Mouse (Mus musculus): Measurements from ENCODE around the gene Apoc4.

Apoc4 gene

DNA sequence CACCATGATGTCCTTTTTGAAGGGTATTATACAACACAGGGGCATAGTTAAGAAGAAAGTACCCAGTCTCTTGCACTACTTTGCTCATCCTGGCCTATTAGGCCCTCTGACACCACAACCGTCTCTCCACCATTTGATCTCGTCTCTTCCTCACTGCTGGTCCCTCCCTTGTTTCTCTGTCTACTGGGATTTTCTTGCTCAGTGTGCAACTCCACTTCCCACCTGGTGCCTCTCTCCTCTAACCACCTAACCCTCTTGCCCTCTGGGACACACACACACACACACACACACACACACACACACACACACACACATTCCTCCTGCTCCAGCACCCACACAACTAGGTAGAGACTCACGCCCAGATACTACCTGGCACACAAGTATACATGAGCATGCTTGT is 2.4 kb downstream of the Apoc4 start:
- in situ Hi-C loops (cut with MboI, MseI): no loop called here

DNA sequence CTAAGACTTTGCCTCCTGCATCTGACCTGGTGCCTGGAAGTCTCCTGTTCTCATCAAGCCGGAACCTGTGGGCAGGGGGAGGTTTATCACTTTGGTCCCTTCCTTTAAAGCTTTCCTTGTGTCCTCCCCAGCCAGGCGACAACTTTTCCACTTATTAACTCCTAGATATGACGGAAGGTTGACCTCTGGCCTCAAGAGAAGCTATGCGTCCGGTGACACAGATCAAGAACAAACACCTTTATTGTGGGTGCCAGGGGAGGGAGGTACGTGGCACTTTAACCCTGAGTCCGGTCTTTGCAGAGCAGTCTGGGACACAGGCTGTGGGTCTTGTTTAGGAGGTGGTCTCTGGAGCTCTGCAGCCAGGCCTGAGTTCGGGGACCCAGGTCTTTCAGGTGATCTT is 3.4 kb downstream of the Apoc4 start, which contains the start of gene Apoc2:
Gene Apoc2 (minus strand): TSS at position 70 of the 400 bp plus-strand sequence.
- in situ Hi-C loops (cut with MboI, MseI): no loop called here

DNA sequence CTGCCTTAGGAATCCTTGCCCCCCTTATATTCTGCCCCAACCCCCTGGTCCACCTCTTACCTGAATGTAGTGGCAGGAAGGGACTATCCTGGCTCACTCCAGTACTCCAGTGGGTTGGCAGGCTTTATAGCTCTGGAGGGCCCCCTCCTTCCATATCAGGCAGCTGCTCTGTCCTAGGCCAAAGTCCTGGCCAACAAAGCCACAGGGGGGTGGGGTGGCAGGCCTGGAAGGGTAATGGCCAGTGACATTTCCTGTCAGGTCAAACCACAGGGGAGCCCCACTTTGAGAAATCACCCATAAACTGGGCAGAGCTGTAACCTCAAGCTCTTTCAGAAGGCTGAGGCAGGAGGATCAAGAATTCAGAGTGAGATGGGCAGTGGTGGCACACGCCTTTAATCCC is 4.6 kb downstream of the Apoc4 start:
- in situ Hi-C loops (cut with MboI, MseI): no loop called here

DNA sequence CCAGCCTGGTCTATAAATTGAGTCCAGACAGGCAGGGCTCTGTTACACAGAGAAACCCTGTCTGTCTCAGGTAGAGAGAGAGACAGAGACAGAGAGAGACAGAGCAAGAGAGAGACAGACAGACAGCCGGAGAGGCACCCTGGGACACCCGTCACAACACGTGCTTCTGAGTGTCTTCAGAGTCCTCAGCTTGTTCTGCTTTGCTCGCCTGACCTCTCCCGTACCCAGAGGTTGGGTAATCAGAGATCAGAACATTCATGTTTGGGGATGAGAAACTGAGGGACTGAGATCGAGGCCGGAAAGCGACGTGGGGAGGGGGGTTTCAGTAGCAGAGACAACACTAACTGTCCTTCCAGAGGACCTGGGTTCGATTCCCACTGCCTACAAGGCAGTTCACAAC is 5.5 kb downstream of the Apoc4 start:
- in situ Hi-C loops (cut with MboI, MseI): no loop called here

DNA sequence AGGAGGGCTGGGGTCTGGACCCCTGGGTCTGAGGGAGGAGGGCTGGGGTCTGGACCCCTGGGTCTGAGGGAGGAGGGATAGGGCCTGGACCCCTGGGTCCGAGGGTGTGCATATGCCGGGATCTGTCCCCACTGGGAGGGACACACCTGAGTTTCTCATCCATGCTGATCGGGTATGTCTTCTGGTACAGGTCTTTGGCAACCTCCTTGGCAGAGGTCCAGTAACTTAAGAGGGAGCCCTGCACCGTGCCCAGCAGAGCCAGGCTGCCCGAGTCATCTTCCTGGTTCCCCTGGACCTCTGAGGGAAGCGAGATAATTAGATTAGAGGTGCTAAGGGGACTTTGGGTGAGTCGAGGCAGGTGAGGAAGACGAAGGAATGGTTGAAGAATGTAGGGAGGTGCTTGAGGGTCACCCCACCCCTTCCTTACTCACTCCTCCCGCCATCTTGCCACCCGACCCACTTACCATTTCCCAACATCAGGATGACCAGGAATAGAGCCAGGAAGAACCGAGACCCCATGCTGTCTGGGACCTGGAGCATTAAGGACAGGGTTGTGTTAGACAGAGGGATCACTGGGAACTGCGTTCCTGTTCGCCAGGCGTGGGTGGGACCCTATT is 8.1 kb downstream of the Apoc4 start:
- in situ Hi-C loops (cut with MboI, MseI): no loop called here

DNA sequence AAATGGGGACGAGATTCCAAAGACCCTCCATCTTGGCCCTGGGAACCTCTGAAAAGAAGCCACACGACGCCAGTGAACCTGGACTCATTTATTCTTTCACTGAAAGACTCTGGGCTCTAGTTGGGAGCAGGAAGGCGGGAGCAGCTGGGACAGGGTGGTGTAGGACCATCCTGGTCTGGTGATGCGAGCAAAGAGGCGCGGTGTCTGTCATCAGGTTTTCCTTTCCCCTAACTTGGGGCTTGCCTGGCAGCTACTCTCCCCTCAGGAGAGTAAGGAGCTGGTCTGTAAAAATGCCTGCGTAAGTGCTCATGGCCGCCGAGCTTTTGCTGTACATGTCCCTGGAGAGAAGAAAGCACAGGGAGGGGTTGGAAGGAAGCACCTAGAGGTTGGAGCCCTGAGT is 9.8 kb downstream of the Apoc4 start:
- in situ Hi-C loops (cut with MboI, MseI): no loop called here

DNA sequence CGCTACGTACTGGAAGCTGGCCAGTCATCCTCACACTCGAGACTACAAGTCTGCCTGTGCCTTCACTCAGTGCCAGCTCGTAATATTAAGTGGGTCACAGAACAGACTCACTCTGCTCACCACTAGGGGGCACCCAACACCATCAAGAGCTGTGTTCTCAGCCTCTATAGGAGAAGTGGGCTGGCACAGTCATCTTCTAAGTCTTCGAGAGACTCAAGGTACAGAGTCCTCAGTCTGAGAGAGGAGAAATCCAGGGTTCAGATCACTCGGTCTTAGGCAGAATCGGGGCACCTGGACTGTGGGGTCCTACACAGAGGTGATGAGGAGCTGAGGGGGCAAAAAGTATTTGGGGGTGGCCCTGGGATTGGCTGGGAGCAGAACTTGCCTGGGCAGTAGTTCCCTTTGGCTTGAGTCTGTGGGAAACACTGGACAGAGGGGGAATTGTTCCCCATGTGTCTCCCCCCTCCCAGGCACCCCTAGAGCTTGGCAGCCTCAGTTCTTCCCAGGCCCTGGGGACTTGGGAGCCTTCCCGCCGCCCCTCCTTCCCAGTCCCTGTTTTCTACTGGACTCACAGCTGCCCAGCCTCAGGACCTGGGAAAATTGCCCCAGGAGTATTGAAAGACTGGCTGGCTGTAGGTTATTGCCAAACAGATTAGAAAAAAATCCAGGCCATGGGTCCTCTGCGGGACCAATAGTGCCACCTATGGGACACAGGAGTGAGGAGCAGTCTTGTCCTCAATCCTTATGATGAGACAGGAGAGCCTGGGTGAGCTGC is 12.1 kb downstream of the Apoc4 start:
- in situ Hi-C loops (cut with MboI, MseI): loop anchor here (5.0 kb wide), 1 partner anchor 43 kb away; no protein-coding TSS in a partner anchor

DNA sequence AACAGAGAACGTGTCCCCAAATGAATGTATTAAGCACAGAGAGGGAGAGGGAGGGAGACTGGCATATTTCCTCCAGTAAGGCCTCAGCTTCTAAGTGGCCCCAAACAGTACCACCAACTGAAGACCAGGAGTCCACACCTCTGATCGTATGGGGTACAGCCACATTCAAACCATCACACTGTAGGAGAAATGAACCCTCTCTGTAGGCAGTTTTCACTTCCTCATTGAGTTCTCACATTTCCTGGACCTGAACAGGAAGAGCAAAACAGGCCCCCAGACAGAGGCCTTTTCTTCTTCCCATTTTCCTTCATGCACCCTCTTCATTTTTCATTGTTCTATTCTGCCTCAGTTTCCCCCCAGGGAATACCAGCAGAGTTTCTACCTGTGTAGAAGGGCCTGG is 13.8 kb downstream of the Apoc4 start:
- in situ Hi-C loops (cut with MboI, MseI): loop anchor here (5.0 kb wide), 1 partner anchor 45 kb away; no protein-coding TSS in a partner anchor

DNA sequence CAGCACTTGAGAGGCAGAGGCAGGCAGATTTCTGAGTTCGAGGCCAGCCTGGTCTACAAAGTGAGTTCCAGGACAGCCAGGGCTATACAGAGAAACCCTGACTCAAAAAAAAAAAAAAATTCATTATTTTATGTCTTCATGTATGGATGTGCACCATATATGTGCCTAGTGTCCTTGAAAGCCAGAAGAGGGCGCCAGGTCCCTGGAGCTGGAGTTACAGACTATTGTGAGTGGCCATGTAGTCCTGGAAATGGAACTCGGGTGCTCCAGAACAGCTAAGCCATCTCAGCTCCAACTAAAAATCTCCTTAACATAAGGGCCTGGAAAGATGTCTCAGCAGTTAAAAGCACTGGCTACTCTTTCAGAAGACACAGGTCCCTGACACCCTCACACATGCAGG is 14.5 kb downstream of the Apoc4 start:
- in situ Hi-C loops (cut with MboI, MseI): loop anchor here (5.0 kb wide), 1 partner anchor 46 kb away; no protein-coding TSS in a partner anchor

DNA sequence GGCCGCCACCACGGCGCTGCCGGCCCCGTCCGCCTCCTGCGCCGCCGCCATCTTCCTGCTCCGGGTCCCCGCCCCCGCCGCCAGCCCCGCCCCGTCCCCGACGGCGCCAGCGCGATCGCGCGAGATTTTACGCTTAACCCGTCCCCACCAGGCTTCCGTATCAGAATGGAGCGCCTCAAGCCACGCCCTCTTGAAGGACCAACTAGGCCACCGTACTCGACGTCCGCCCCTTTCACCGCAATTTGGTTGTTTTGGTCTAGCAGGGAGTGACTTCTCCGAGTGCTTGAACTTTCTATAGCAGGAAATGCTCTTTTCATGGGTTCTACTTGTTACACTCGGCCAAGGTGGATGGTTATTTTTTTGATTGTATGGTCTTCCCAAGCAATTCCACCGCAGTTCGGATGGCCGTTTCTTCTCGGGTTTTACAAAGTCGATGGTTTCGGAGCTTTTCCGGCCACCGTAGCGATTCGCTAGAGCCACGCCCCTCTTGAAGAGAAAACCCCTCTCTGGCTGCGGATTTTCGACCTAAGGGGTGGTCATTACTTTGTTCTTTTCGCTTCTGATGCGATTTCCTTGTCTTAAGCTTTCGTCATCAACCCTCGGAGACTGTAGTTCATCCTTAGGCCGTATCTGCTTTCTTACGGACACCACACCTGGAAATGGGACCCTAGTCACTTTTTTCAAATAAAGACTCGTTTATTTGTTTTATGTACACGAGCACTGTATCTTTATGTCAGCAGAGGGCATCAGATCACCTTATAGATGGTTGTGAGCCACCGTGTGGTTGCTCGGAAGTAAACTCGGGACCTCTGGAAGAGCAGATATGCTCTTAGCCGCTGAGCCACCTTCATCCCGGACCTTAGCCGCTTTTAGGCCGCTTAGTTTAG is 16.1 kb downstream of the Apoc4 start, which contains the start of gene Clptm1:
Gene Clptm1 (minus strand): TSS at position 79 of the 887 bp plus-strand sequence.
- in situ Hi-C loops (cut with MboI, MseI): loop anchor here (5.0 kb wide), 1 partner anchor 47 kb away; no protein-coding TSS in a partner anchor

DNA sequence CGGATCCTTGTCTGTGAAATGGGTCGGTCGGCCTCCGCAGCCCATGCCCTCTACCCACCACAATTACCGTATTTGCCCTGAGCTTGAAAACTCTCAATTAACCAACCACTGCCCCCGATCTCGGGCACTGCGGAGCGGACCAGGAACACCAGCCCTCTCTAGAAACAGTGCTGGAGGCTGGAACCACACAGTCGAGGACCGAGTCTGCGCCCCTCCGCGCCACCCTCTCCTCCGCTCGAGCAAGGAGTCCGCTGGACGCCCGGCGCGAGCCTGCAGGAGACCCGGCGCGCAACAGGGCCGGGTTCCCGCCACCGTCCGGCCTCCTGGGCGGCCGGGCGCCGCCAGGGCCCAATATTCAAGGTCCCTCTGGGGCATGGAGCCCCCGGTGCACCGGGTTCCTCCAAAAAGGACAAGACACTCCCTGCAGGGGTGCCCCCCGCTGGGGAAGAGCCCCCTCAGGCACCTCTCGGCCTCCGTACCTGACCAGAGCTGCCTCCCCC is 16.8 kb downstream of the Apoc4 start:
- in situ Hi-C loops (cut with MboI, MseI): no loop called here

DNA sequence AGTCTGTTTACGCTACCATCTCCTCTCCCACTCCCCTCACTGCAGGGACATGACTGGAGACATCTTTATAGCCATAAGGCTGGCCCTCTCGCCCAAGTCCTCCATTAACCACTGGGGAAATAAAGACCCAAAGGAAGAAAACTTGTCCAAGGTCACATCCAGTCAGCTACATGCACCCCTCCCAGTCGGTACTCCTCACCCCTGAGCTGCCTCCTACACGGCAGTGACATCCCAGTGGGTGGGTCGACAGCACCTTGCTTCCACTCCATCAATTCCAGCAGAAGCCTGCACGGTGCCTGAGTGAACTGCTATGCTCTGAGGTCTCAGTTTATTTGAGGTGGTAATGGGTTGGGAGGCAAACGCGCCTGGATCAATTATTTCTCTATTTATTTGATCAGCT is 17.3 kb downstream of the Apoc4 start:
- in situ Hi-C loops (cut with MboI, MseI): no loop called here

DNA sequence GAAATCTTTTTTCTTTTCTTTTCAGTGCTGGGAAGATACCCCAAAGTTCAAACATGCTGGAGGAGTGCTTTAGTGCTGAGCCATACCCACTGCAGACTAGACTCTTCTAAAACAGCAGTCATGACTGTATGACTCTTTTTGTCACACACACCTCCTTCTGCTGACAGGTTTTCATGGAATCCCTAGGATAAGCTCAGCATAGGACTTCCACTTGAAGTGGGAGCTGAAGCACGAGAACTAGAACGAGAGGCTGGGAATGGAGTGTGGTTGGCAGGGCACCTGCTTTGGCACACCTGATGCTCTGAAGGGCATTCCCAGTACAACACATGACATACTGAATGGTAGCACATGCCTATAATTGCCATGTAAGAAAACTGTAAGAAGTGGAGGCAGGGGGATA is 28.7 kb downstream of the Apoc4 start:
- in situ Hi-C loops (cut with MboI, MseI): no loop called here

DNA sequence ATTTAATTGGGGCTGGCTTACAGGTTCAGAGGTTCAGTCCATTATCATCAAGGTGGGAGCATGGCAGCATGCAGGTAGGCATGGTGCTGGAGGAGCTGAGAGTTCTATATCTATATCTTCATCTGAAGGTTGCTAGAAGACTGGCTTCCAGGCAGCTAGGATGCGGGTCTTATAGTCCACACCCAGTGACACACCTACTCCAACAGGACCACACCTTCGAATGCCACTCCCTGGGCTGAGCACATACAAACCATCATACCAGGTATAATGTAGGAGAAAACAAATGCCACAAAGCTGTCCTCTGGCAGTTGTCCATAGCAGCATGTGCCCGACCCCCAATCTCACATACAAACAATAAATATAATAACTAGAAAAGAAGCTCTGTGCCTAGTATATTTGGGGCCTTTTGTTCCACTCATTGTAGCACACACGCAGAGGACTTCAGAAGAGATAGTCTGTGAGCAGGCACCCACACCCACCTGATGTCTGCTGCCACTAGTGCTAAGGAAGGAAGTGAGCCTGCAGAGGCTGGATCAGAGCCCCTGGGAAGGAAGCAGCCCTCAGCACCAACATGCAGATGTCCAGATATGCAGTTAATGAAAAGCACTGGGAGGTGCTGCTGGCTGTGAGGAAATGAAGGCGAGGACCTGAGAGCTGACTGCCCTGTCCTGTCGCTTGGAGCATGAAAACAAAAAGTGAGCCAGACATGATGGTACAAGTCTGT is 30.1 kb downstream of the Apoc4 start:
- in situ Hi-C loops (cut with MboI, MseI): no loop called here

DNA sequence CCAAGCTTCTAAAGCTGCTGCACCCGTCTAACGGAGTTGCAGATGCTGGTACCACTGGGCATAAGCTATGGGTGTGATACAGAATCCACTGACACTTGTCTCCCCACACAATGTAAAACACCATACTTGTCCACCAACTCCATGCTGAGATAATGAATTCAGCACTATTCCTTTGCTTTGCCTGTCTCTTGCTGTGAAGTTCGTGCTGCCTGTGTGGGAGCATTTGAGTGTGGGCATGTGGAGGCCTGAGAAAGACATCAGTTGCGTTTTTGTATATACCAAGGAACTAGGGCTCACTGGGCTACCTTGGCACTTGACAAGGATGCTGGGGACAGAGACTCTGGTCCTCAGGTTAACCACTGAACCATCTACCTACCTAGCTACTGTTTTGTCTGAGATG is 40.1 kb downstream of the Apoc4 start:
- in situ Hi-C loops (cut with MboI, MseI): no loop called here

DNA sequence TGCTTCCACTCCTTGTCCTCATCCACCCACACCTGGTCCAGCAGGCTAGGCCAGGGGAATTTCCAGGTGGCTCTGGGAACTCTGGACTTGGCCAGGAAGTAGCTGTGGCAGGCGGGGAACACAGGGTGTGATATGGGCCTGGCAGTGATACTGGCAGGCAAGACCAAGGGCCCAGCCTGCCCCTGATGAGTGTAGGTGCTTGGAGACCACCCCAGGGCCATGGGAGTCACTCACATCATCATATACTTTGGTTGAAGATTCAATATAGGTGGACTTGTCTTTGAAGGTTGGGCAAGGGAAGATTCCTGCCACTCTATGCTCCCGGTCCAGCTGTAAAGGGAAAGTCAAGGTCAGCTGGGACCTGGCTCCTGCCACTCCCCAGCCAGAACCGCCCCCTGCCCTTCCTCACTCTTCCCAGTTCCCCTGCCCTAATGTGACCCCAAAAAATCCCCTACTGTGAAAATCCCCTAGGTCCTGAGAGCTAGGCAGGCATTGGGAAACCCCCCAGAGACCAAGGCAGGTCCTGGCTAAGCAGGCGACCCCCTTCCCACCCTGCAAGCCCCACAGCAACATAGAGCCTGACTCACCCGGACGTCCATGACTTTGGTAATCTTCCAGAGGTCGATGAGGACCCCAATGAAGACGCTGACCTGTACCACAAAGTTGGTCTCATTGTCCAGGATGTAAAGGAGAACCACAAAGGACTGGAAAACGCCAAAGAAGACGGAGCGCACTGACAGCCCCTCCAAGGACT is 46.0 kb downstream of the Apoc4 start:
- in situ Hi-C loops (cut with MboI, MseI): no loop called here

DNA sequence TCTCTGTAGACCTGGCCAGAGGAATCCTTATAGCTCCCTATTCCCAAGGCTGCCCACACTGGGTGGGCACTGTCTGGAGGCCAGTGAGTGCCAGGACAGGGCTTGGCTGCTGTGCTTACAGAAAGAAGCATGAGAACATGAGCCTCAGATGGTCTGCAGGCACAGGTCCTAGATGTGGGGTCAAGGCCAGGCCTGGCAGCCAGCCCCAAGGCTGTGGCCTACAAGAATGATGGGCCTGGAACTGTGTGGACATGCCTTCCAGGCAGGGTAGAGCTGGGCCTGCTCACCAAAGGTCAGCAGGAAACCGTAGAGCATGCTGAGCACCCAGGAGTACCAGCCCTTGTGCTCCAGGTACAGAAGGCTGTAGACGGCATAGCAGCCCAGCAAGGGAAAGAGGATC is 46.7 kb downstream of the Apoc4 start:
- in situ Hi-C loops (cut with MboI, MseI): no loop called here

DNA sequence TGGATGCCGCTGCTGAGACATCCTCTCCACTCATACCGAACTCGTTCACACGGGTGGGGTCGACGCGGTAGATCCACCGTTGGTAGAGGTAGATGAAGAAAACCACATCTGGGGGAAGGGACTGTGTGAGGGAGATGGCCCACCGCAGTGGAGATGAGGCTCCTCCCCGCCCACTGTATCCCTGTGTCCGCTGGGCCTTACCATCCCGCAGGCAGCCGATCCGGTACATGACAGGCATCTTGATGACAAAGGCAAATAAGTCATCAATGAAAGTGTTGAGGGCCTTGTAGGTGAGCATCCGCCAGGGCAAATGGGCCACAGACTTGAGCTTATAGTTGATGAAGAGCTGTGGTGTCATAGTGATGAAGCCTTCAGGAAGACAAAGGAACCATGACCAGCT is 47.4 kb downstream of the Apoc4 start:
- in situ Hi-C loops (cut with MboI, MseI): no loop called here

DNA sequence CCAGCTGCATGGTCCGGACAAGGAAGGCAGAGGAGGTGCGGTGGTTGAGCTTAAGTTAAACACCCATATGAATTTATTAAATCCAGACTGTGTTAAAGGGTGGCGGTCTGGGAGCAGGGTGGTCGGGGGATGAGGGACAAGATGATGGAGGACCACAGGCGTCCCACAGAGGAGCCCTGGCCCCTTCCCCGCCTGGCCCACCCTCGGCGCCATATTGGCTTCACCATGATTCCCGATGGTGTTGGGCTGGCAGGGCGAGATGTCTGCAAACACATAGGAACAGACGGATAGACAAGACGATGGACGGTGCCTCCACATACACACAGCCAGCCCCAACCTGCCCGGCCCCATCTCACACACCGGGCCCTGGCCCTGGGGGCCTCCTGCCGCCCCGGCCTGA is 48.1 kb downstream of the Apoc4 start:
- in situ Hi-C loops (cut with MboI, MseI): no loop called here

DNA sequence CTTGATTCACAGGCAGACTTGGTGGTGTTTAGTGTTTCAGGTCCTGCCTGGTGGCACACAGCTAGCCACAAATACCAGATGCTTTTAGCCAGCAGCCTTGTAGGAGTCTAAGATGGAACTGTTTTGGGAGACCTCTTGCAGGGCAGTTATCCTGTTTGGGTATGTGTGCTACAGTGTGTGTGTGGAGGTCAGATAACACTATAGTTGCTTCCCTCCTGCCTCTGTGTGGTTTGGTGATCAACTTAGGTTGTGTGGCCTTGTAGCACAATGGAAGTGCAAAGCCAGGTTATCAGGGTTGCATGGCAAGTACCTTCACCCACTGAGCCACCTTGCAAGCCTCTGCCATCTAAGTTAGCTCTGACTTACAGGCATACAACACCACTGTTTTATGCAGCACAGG is 48.6 kb downstream of the Apoc4 start:
- in situ Hi-C loops (cut with MboI, MseI): no loop called here

All from regulatory T cell (primary cell).